Mouse (Mus musculus) WW6 (cell line): ENCODE data around the gene Slc25a43.
"Not testable (repeated sequence)": the region's sequence is repeated elsewhere in the genome, so short reads cannot be mapped to it uniquely, and the experiment has no call there.

Experiments used
- DNase-seq: peaks from one replicate; pipeline ENCODE4 v3.0.0-alpha.2; 2013; ENCODE audit warnings: low read depth, low spot score

The Slc25a43 gene

DNA sequence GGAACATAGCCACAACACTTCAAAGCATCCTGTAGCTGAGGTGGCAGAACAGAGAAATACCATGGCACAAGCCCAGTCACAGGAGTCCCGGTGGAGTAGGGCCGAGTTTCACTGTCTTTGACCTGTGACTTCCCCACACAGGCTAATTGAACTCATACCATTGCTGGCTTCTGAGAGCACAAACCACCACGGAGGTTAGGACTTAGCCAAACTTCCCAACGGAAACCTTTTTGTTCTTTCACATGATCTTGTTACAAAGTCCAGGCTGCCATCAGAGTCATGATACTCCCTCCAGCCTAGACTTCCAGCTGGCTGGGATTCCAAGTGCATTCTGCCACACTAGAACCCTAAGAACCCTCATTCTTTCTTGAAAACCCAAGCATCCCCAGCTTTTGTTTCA, 34.2 kb downstream of the Slc25a43 start:
- DNase-seq: no peak

GRCm38 (mm10) chrX:36789360-36789759, 45.9 kb downstream of the Slc25a43 start:
- DNase-seq: no peak

DNA sequence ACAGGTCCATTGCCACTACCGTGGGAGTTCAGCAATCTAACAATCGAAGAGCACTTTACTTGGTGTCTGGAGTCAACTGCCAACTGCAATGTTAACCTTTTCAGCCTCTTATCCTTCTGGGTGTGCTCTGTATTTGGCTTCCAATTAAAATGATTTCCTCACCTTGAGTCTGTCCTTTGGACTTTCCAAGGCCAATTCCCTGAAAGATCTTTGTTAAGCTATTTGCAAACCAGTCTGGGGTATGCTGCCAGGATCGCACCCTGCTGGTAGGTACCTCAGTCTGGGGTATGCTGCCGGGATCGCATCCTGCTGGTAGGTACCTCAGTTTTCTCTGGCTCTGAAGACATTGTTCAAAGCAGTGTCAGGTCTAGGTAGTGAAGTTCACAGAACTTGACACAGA, 51.1 kb downstream of the Slc25a43 start:
- DNase-seq: no peak

DNA sequence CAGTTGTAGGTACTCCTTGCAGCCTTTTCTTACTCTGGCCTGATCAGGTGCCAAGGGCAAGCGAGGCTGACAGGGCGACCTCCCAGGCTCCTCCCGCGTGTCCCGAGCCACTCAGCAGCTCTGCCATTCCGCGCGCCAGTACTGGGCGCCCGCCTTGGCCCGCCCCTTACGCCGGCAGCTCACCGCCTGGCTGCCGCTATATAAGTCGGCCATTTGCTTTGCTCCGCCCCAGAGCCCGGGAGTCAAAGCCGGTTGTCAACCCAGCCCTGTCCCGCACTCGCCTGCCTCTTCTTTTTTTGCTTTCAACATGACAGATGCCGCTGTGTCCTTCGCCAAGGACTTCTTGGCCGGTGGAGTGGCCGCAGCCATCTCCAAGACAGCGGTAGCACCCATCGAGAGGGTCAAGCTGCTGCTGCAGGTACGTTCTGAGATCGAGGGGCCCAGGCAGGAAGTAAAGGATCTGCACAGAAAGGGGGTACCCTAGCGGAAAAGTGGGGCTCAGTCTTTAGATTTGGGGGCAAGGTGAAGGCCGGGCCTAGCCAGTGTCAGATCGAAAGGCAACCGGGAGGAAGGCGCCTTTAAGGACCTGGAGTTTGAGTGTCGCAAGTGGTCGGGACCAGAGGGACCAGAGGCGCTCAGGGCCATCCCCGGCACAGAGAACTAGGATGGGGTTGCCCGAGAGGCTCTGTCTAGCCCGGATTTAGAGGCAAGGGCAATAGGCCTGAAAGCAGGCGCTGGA, 52.1 kb downstream of the Slc25a43 start, which contains the start of gene Slc25a5:
TSS of gene Slc25a5 (plus strand) at position 228 of the 739 bp plus-strand sequence.
- peak; percentile 57 for DNase-seq

GRCm38 (mm10) chrX:36796163-36796581, 52.7 kb downstream of the Slc25a43 start:
- no peak for DNase-seq

GRCm38 (mm10) chrX:36796734-36797133, 53.3 kb downstream of the Slc25a43 start:
- DNase-seq: not testable (repeated sequence)

GRCm38 (mm10) chrX:36799131-36799879, 55.8 kb downstream of the Slc25a43 start:
- no peak for DNase-seq

DNA sequence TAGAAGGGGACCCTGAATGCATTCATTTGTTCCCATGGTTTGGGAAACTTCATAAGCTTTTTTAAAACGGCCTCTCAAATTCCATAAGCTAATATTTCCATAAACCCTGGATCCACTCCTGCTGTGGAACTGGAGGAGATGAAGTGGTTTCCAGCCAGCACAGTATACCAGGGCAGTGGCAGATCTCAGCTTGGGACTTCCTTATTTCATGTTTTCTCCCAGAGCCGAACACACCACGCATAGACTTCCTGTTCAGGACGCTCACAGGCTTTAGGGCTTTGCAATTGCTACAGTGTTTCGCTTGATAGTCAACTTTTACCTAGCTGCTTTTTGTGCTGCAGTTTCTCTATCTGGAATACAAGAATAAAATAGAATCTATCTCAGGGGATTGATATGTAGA, 59.7 kb downstream of the Slc25a43 start:
- no peak for DNase-seq

DNA sequence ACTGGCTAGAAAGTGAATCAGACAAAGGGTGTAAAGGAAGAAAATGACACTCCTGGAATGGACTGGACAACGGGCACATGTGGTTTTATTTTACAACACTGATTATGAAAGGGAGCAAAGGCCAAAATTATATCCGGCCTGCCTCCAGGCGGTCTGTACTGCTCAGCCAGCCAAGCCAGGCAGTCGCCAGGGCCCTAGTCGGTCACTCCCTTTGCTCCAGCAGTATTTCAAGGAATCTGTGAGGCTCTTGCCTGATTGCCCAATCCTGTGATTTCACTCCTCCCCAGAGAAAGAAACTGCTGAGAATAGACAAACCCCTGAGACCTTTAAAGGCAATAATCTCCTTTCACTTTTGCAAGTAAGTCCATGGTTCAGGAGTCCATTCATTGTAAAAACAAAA, 60.7 kb downstream of the Slc25a43 start:
- DNase-seq: no peak

- no peak for DNase-seq
Observed at GRCm38 (mm10) chrX:36805466-36806235, 62.2 kb downstream of the Slc25a43 start.

GRCm38 (mm10) chrX:36807360-36808317, 64.2 kb downstream of the Slc25a43 start:
- peak; percentile 83 for DNase-seq

DNA sequence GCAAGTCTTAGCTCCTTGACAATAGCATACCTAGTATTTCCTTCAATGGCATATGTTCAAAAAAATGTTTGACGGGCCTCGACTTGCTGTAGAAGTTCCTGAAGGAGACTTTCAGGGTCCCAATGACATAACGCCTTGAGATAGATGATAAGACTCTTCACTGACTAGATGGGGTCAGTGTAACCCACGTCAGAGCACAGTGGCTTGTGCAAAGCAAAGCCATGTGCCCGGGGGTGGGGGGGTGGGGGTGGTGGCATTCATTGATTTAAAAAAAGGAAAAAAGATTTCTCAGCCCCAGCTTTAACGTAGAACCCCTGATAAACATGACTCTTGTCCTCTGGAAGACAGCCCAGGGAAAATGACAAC, 64.8 kb downstream of the Slc25a43 start:
- DNase-seq: no peak

DNA sequence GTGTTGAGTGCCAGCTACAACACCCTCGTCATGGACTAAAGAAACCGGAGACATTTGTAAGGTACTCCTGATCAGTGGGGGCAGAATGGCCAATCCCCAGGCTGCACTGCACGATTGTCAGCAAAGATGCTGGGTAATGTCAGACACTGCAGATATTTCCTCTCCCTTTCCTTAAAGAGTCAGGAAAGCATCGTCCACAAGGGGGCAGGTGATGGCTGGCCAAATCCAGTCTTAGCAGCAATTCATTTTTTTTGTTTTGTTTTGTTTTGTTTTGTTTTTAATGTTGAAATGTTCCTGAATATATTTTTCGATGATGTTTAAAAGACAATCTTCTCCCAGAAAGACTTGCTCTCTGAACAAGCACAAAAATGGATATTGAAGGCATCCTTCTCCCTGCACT, 67.9 kb downstream of the Slc25a43 start:
- DNase-seq: no peak

DNA sequence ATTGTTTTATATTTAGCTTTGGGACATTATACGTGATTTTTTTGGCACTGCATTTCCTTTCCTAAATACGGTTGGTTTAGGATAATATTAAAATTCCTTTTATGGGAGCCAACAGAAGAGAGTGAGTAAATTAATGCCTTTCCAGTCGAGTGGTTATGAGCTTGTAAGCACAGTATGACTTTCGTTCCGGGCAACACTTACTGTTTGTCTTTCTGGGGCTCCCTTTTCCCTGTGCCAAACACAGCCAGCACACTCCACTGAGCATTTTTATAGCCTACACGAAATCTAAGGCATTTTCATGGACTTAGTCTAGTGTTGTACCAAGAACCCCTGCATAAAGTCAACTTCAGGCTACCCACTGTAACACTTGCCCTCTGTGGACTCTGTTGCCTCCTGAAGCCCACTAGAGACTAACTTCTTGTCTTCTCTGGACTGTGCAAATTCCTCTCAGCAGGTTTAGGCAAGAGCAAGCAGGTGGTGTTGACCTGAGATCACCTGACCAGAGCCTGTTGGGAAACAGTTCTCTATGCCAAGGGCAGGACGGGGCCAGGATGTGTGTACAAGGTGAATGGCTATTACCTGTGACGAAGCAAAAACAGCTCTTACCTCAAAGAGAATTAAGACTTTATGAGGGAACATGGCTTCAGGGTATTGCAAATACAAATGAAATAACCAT, 70.8 kb downstream of the Slc25a43 start:
- DNase-seq: no peak

GRCm38 (mm10) chrX:36815022-36815421, 71.6 kb downstream of the Slc25a43 start:
- no peak for DNase-seq

DNA sequence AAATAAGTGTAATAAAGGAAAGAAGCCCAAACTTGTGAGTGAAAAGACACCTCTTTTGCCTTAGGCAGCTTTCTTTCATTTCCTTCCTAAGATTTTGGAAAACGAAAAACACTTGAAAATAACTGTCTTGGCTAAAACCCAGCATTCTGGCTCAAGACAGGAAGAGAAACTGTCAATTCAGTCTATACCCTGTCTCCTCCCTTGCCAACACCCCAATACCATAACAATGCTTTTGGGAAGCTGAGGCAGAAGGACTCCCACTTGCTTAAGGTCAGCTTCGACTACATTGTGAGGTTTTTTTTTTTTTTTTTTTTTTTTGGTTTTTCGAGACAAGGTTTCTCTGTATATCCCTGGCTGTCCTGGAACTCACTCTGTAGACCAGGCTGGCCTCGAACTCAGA, 72.0 kb downstream of the Slc25a43 start:
- DNase-seq: no peak

- DNase-seq: no peak
Observed at GRCm38 (mm10) chrX:36816368-36816899, 73.0 kb downstream of the Slc25a43 start.

- no peak for DNase-seq
Observed at GRCm38 (mm10) chrX:36816953-36817441, 73.5 kb downstream of the Slc25a43 start.

GRCm38 (mm10) chrX:36819575-36819974, 76.1 kb downstream of the Slc25a43 start:
- no peak for DNase-seq

- no peak for DNase-seq
Observed at GRCm38 (mm10) chrX:36820201-36820600, 76.7 kb downstream of the Slc25a43 start.
